Mouse (Mus musculus) megakaryocyte, embryonic 14.5 days (primary cell): ENCODE data around the gene Stxbp5l.

ENCODE experiments used
- FLI1 ChIP-seq: IDR thresholded peaks from 2 replicates; pipeline ENCODE4 v1.6.1; 2012; ENCODE audit warnings: low read length, inconsistent platforms, mixed read lengths
- GATA1 ChIP-seq: IDR thresholded peaks from 3 replicates; pipeline ENCODE4 v1.6.1; 2012; ENCODE audit warnings: mixed read lengths, low read length, inconsistent platforms, borderline replicate concordance

DNA sequence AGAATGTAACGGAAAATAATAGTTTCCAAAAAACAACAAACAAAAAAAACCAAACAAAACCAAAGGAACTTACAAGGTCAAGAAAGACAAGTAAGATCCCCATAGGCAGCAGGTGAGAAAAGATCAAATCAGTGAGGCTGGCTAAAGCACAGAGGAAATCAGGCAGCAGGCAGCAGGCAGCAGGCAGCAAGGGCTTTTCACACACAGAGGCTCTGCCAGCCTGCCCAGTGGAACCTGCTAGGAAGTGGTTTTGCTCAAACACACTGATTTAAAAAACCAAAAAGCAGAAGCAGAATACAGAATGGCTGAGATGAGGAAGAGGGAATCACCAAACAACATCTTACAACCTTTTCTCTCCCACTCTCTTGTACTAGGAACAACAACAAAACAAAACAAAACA is 47.2 kb downstream of the Stxbp5l start:
- no peak for TF ChIP-seq GATA1
- no peak for TF ChIP-seq FLI1
